Mouse (Mus musculus) ZHBTc4 (cell line): ENCODE measurements at regions not wholly inside any gene's neighbourhood (a gene's known extent, or its start where the extent isn't known, plus 50 kb on each side); places are given as distances from the start of the nearest gene placed in this dataset.

Source experiments
- DNase-seq: peaks from one replicate; pipeline ENCODE4 v3.0.0-alpha.2; 2011; ENCODE audit warnings: low read depth, low spot score

GRCm38 (mm10) chr3:62159031-62159430, 179.1 kb upstream of the Arhgef26 start:
- DNase-seq = peak; percentile 87

- no peak for DNase-seq
These were observed 167.5 kb upstream of the Arhgef26 start for GRCm38 (mm10) chr3:62170647-62171046.

DNA sequence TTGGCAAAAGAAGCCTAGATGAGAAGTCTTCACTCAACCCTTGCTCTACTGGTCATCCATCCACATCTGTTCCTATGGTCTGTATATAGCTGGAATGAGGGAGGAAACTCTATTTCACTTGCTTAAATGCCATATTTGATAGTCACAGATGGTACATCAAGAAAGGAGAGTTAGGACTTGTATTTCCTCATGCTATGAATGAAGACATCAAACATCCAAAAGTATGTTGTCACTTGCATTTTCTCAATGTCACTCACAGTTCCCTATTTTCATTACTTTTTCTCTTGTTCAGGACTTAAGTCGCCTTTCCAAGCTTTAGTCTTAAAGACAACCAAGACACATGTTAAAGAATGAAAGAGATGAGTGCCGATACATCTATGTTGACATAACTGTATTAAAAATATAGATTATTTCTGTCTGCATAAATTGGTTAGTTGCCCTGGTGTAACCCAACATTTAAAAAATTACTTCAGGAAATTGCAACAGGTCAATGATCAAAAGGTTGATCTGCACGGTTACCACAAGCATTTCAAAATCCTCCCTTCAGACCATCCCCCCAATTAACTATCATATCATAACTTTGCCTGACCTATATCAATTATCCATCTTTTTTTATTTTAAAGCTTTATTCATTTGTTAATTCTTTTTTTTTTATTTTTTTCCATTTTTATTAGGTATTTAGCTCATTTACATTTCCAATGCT, 150.2 kb upstream of the Arhgef26 start:
- no peak for DNase-seq

GRCm38 (mm10) chr3:62192466-62192865, 145.7 kb upstream of the Arhgef26 start:
- DNase-seq = peak; percentile 12

DNA sequence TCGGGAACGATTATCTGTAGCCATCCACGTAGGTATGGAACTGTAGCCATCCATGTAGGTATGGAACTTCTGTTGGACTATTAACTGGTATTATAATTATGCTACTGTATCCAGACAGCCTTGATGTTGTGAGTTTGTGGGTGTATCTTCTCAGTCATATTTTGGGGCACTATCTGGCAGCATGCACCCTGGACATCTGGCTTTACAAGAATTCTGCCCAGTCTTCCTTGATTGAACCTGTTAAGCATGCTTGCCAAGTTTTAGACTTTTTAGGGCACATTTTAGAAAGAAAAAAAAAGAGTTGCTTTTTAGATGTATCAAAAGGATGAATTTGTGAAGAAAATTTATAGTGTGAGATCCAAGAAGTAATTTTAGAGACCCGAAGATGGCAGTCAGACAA, 143.7 kb upstream of the Arhgef26 start:
- DNase-seq = no peak

DNA sequence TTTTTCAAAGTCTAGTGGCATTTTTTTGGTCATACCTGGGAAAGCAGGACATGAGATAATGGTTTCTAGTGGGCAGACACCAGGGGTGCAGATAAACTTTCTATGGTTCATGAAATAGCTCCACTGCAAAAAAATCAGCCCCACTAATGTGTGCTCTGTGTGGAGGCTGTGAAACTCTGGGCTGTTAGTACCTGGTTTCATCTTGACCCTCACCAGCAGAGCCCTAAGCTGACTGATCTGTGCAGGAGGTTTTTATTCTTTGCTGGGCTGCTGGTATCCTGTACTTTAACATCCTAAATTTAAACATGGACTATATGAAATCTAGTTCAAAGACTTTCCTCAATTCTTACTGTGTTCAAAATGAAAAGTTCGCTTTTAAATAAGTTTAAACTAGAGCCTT, 141.5 kb upstream of the Arhgef26 start:
- DNase-seq = no peak

GRCm38 (mm10) chr3:62215806-62216205, 122.3 kb upstream of the Arhgef26 start:
- DNase-seq = peak; percentile 18

GRCm38 (mm10) chr3:62217335-62217734, 120.8 kb upstream of the Arhgef26 start:
- DNase-seq = no peak

DNA sequence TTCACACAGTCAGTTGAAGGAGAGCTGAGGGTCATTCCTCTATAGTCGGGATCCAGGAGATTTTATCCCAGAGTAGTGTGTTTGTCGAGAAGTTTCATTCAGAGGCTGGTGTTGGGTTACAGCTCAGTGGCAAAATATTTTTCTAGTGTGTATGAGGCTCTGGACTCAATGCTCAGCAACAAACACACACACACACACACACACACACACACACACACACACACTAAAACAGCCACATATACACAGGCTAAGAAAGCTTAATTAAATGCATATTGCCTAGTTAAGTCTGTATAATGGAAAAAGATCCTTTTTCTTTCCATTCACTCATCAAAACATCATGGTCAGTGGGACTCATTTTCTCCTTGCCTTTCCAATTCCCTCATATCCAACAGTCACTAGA, 110.4 kb upstream of the Arhgef26 start:
- DNase-seq = no peak

GRCm38 (mm10) chr3:62228156-62228555, 110.0 kb upstream of the Arhgef26 start:
- DNase-seq = no peak

DNA sequence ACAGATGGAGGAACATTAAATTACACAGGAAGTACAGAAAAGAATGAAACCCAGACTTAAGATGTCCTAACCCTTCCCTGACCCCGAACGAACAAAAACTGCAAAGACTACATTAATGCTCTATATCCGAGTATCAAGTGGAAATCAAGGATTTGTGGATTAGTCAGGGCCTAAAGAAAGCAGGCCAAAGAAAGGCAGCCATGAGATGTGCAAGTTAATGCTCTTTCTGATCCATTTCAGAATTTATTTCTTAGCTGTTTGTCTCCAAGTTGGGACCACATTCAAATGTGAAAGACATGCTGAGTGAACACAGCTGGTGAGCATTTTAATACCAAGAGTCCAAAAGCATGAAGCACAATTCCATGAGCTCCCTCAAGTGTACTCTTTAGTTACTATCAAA, 97.1 kb upstream of the Arhgef26 start:
- no peak for DNase-seq

DNA sequence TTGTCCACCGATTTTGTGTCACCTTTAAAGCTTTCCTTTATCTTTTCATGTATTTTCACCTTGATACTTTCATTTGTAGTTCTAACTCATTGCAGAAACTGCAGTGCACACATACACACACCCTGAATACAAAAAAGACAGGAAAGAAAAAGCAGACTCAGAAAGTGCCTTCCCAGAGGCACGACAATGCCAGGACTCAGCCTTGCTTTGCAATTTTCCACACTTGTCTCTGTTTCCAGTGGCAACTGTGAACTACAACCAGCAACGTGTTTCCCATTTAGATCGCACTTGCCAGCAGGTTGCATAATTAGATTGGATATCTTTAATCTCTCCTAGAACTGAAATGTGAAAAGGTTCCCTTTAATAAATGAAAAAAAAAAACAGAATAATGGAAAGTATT, 66.4 kb upstream of the Arhgef26 start:
- DNase-seq = no peak

DNA sequence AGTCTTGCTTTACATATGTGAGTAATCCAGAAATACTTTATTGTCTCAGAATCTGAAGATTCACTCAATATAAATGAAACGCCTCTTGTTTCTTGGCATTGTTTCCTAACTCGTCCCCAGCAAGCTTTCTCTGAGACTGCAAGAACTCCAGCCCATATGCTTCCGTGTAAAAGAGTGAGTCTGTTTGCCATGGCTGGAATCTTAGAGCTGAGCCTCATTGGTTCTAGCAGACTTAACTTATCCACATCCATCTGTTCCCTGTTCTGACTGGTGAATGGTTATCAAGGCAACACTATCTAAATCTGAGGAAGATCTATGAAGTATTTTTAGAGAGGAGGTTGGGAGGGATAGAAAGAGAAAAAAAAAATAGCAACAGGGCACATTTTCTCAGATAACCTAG, 59.9 kb upstream of the Arhgef26 start:
- no peak for DNase-seq

- no peak for DNase-seq
These were observed 57.2 kb upstream of the Arhgef26 start for GRCm38 (mm10) chr3:62280960-62281359.
